Mouse (Mus musculus) left cerebral cortex, postnatal 25 days (tissue): ENCODE data around the gene Cox6b2. TPM values are rescaled to one million over a fixed set of nuclear protein-coding genes. Genes with fewer than 3 reads are reported as not detected.

Experiments used
- DNase-seq, 2 experiments: peaks; one replicate each; pipeline ENCODE4 v3.0.0; 2022; ENCODE audit warnings: low spot score in 2 of 2, mixed read lengths in 1 of 2
- intact Hi-C: fragments of 180-260 bp; cut with DNase I; formaldehyde crosslinking; loops from one replicate; pipeline ENCODE4 v1.15.1; 2025
- total RNA-seq, 2 experiments: library from RNA; stranded (reverse); gene quantifications; 2 replicates each; pipeline ENCODE4 v1.2.3; 2021

Cox6b2 gene
- total RNA-seq, result 1 to 10 TPM; 4.6 to 5.9 TPM

DNA sequence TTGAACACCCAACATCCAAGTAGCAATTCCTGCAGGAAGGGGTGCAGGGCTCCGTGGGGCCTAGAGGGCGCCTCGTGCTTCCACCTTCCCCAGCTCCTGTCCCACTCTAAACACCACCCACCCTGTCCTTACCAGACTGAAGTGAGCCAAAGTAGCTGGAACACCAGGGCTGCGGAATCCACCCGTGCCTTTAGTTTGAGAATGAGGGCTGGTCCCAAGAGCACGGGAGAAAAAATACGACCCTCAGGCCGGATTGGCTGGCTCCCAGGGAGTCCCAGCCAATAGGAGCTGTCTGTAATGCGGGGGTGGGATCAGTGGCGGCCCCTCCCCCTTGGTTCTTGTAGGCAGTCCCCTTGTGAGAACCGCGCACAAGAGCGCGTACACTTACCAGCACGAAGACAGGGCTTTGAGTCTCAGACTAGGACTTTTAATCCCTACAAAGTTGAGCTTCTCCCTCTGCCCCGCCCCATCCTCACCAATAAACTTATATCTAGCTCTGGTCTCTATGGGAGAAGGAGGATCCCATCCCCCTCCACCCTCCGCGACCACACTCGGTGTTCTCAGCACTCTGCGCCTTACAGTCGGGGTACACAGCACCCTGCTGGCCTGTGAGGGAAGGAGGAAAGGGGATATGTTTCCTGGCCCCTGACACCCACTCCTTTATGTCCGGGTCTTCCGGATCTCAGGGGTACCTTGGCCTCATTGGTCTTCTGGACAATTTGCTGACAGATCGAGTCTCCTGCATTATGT lies at the start of gene Cox6b2:
TSS of gene Cox6b2 (minus strand) at position 274 of the 750 bp plus-strand sequence.
- peak; percentile 45 to 62 for DNase-seq
- intact Hi-C loops, result no loop called here

GRCm38 (mm10) chr7:4802247-4802646 lies 49.4 kb upstream of the Cox6b2 start:
- intact Hi-C loops, result no loop called here
- DNase-seq, result no peak

GRCm38 (mm10) chr7:4795767-4796433 lies 43.0 kb upstream of the Cox6b2 start:
- intact Hi-C loops, result loop anchor here (5.0 kb wide), 1 partner anchor 174 kb away; no protein-coding TSS in a partner anchor
- peak; percentile 41 to 52 for DNase-seq

GRCm38 (mm10) chr7:4794631-4795168 lies 41.8 kb upstream of the Cox6b2 start:
- intact Hi-C loops, result loop anchor here (5.0 kb wide), 1 partner anchor 172 kb away; no protein-coding TSS in a partner anchor
- DNase-seq, result no peak

DNA sequence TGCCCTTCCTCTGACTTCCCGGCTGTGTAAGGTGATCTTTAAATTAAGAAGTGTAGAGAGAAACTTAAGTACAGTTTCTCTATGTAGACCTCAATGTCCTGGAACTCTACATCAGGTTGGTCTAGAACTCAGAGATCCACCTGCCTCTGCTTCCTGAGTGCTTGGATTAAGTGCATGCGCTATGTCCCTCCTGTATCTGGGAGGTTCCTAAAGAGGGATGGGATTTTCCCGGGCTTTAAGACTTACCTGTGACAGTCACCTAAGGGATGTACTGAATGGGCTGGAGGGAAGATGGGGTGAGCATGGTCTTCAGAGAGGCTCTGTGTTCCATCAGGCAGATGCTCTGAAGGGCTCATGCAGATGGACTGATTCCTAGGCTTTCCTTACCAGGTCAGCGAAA lies 40.8 kb upstream of the Cox6b2 start:
- no peak for DNase-seq
- intact Hi-C loops, result loop anchor here (2.0 kb wide), 1 partner anchor 55 kb away; no protein-coding TSS in a partner anchor

- DNase-seq, result peak in 1 of 2 experiments; percentile 8
- intact Hi-C loops, result loop anchor here (2.0 kb wide), 1 partner anchor 54 kb away; no protein-coding TSS in a partner anchor
Observed at GRCm38 (mm10) chr7:4793248-4793647, 40.4 kb upstream of the Cox6b2 start.

DNA sequence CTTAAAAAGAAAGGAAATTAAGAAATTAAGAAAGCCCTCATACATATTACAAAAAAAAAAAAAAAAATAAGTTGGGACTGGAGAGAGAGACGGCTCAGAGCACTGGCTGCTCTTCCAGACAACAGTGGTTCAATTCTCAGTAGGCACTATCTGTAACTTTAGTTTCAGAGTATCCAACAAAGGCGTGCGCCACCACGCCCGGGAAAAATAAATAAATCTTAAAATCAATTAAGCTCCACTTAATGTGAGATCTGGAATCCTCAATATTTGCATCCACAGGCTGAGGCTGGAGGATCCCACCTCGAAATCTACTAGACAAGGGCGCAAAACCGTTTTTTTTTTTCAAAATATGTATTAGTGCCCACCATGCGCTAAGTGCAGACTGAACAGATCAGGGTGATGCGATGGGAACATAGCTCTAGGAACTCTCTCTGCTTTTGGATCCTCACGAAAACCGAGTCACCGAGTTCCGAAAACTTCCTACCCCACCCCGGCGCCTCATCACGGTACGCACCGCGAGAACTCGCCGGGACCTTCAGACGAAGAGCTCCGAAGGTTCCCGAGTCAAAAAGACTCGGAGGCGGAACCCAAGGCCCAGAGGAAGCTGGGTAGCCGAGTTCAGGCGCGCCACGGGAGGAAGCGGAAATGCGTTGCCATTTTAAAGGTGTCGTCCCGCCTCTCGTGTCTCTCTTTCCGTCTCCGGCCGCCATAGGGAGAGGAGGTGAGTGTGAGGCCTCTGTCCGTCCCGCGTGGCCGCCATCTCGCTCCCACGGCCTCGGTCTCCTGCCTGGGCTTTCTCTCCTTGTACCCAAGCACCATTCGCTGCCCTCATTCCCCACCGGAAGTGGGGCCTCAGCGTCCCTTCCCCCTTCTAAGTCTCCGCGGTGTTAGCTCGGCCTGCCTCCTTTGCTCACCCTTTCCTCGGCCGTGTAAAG lies 39.7 kb upstream of the Cox6b2 start, which contains the start of gene Rpl28:
TSS of gene Rpl28 (plus strand) at position 597 of the 935 bp plus-strand sequence.
- intact Hi-C loops, result loop anchor here (2.0 kb wide), 1 partner anchor 54 kb away; no protein-coding TSS in a partner anchor
- peak; percentile 97 to 98 for DNase-seq

DNA sequence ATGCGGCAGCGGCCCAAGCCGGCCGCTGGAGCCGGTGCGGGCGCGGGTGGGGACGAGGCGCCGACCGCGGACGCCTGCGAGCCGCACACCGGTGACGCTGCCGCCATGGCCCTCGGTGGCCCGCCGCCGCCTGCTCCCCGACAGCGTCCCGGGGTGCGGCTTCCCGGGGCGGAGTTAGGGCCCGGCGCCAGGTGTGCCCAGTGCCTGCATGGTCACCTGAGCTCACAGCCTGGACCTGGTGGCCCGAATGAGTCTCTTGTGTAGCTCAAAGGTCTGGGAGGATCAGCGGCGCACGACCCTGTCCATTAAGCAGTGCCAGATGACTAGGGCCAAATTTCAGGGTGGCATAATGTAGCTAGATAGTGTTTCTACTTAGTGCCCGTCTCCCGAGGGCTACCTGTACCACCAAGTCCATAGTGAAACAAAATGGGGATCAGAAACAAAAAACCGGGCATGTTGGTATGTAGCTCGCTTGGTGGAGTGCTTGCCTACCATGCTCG lies 36.6 kb upstream of the Cox6b2 start, which contains the start of gene Tmem238:
TSS of gene Tmem238 (minus strand) at position 221 of the 500 bp plus-strand sequence.
- intact Hi-C loops, result loop anchor here (2.0 kb wide), 1 partner anchor 99 kb away; the partner anchor contains the start of gene Brsk1
- DNase-seq, result peak in 1 of 2 experiments; percentile 11

DNA sequence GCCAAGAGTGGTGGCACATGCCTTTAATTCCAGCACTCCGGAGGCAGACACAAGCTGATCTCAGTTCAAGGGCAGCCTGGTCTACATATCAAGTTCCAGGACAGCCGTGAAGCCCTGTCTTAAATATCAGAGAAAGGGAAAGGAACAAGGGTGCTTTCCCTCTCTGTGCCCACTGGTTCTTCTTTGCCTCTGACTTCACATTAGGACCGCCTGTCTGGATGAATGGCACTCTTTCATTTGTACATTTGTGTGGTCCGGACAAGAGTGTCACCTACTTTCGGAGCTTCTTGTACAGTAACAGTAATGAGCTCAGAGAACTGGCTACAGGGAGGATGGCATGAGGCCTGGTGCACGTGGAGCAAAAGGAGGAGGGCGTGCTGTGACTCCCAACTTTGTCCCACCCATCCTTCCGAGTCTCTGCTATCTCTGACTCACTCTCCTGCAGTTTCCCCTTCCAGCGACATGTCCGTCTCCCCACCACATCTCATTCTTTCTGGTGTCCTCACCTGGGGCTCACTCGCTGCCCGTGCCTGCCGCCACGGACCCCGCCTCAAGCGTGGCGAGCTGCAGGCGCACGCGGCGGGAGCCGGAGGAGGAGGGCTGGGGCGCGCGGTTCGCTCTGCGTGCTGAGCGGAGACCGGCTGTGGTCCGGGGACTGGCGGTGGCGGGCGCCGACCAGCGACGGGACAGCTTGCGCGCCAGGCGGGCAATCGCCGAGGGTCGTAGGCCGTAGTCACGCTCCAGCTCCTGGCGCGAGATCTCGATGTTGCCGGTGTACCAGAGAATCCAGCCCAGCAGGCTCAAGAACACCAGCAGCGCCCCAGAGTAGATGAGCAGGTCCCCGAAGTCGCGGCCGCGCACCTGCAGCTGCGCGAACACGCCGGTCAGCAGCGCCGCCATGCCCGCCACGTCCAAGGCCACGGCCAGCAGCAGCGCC lies 35.9 kb upstream of the Cox6b2 start:
- peak; percentile 42 to 66 for DNase-seq
- intact Hi-C loops, result loop anchor here (2.0 kb wide), 1 partner anchor 98 kb away; the partner anchor contains the start of gene Brsk1

DNA sequence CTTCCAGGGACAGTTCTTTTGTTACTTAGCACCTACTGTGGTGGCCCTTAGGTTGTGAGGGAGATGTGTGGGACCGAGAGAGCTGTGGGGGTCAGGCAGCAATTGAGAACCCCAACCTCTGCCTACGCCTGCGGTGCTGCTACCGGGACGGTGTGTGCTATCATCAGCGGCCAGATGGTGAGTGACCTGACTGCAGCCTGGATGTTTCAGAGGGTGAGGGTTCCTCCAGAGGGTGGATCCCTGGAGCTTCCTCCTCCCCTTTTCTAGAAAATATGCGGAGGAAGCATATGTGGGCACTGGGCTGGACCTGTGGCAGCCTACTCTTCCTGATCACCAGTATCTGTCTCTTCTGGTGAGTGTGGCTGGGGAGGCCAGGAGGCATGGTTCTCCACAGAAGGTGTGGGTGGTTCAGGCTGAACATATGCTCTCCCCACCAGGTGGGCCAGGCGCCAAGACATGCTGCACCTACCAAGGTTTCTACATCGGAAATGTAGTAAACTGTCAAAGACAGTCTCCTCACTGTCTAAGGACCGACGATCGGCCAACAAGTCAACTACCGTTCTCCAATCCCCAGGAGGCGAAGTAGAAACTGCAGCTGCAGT lies 30.9 kb upstream of the Cox6b2 start:
- intact Hi-C loops, result no loop called here
- peak in 1 of 2 experiments; percentile 69 for DNase-seq

DNA sequence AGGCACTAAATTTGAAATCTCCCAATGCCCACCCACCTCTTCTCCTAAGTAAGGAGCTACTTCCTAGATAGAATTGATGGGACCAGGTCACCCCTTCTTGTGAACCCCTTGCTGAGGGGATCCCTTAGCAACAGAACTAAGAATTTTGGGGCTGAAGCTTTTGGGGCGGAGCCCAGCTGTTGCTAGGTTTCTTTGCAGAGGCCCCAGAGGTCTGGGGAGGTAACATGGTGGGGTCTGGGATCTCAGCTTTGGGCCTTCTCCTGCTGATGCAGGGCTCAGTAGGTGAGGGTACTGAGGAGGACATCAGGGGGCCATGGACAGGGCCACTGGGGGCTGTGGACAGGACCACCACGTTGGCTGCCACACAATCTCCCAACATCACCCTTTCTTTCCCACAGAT lies 29.9 kb upstream of the Cox6b2 start, which contains the start of the genes Il11 and Tmem190:
TSS of gene Il11 (minus strand) at position 101 of the 400 bp plus-strand sequence.
TSS of gene Tmem190 (plus strand) at position 179 of the 400 bp plus-strand sequence.
- DNase-seq, result no peak
- intact Hi-C loops, result no loop called here

DNA sequence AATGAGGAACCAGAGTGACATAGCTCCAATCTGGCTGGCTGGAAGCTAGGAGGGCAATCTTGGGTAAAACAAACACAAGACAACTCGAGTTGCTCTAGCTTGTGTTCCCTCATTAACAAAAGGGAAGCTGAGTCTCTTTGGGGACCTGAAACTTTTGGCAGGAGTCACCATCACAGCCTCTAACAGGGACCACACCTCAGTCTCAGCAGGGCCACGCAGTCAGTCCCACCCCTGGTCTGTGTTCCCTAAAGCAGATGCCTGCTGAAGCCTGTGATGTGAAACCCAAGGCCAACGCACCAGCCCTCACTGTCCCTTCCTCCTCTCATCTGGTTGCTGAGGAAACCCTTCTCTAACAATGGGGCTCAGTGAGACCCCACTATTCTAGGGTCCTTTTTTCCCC lies 29.2 kb upstream of the Cox6b2 start:
- no peak for DNase-seq
- intact Hi-C loops, result no loop called here

DNA sequence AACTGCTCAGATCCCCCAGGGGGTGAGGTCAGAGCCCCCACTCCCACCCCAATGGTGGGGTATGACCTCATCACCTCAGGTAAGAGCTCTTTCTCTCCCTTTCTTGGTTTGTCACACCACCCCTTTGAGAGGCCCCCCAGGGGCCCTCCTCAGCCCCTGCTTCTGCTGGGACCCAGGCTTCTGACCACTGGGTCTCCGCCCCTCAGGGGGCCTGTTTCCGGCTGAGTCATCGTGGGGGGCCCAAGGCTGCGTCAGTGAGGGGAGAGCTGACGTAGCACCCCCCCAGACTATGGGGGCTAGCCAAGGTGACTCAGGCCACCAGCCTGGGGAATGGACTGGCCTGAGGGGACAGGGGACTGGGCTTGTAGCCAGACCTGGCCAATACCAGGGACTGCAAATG lies 27.0 kb upstream of the Cox6b2 start:
- intact Hi-C loops, result no loop called here
- no peak for DNase-seq

DNA sequence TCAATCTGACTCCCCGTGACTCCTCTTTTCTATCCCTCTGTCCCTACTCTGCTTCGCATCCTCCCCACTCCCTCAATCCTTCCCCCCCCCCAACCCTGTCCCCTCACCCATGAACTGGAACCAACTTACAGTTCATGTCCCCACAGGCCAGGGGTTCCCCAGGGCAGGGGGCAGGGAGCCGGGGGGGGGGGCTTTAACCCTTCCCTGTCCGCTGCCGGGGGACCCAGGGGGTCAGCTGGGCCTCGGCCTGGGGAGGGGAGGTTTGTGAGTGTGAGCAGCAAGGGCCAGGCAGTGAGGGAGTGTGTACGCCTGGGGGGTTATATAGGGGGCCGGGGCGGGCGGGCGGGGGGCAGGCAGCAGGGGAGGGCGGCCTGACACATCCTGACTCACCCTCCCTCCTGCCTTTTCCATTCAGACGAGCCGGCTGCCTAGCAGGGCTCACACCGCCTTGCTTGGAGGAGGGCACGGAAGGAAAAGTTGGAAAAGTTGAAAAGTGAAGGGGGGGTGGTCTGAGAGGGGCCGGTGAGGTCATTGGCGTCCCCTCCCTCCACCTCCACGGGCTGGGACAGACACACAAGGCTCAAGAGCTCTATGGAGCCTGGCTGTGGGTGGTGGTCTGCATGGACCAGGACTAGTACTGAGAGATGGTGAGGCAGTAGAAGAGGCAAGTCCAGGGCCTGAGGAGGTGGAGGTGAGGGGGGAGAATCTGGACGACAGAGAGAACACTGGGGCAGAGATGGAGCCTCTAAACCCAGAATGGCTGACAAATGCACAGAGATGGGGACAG lies 25.1 kb upstream of the Cox6b2 start:
- intact Hi-C loops, result no loop called here

GRCm38 (mm10) chr7:4776861-4777830 lies 24.3 kb upstream of the Cox6b2 start:
- no peak for DNase-seq
- intact Hi-C loops, result no loop called here

More for the DNA sequence above, 25.1 kb upstream of the Cox6b2 start:
- DNase-seq, result no peak
